Mouse (Mus musculus) kidney, embryonic 15.5 days (tissue): Measurements from ENCODE around the gene Tubb2a. TPM values are rescaled to one million over a fixed set of nuclear protein-coding genes. Genes with fewer than 3 reads are reported as not detected.

Experiments used
- ATAC-seq: fragments of 200-750 bp; cut with Nextera tagmentation; replicated peaks from 2 replicates; pipeline ENCODE4 v1.8.0; 2017; ENCODE audit warnings: moderate TSS enrichment; ENCODE audit not compliant: low FRiP score
- H3K27ac ChIP-seq: fragments of 300-500 bp; sonication (generic); 2 replicates; pipeline ENCODE4 v1.5.1; 2015; ENCODE audit warnings: mild to moderate bottlenecking, inconsistent platforms
- H3K27me3 ChIP-seq: fragments of 300-500 bp; sonication (generic); 2 replicates; pipeline ENCODE4 v1.6.1; 2015; ENCODE audit warnings: inconsistent platforms
- H3K36me3 ChIP-seq: fragments of 300-500 bp; sonication (generic); 2 replicates; pipeline ENCODE4 v1.6.1; 2015; ENCODE audit warnings: inconsistent platforms
- H3K4me1 ChIP-seq: fragments of 300-500 bp; sonication (generic); 2 replicates; pipeline ENCODE4 v1.6.1; 2015; ENCODE audit warnings: inconsistent platforms
- H3K4me2 ChIP-seq: fragments of 300-500 bp; sonication (generic); 2 replicates; pipeline ENCODE4 v1.6.1; 2015; ENCODE audit warnings: moderate library complexity, mild to moderate bottlenecking, inconsistent platforms
- H3K4me3 ChIP-seq: fragments of 300-500 bp; sonication (generic); replicated peaks from 2 replicates; pipeline ENCODE4 v1.5.1; 2015; ENCODE audit warnings: mild to moderate bottlenecking, inconsistent platforms
- H3K9ac ChIP-seq: fragments of 300-500 bp; sonication (generic); 2 replicates; pipeline ENCODE4 v1.6.1; 2015; ENCODE audit warnings: mild to moderate bottlenecking, inconsistent platforms
- H3K9me3 ChIP-seq: fragments of 300-500 bp; sonication (generic); replicated peaks from 2 replicates; pipeline ENCODE4 v1.6.1; 2016; ENCODE audit warnings: inconsistent platforms
- WGBS: fragments of 180-500 bp; shearing (Covaris S2); methylation state at CpG from one replicate; pipeline ENCODE4 v1.1.7; 2015; ENCODE audit warnings: mixed read lengths; 5-methylcytosine and 5-hydroxymethylcytosine counted together
- polyA plus RNA-seq: library from polyadenylated mRNA; unstranded; fragments of >200 nt; fragmentation: Nextera tagmentation; extraction: Ambion mirVana; gene quantifications from 2 replicates; pipeline ENCODE4 v1.2.1, GENCODE M21; 2015

The Tubb2a gene
- polyA plus RNA-seq, 1 experiment from 2014 or later = 132 TPM

DNA sequence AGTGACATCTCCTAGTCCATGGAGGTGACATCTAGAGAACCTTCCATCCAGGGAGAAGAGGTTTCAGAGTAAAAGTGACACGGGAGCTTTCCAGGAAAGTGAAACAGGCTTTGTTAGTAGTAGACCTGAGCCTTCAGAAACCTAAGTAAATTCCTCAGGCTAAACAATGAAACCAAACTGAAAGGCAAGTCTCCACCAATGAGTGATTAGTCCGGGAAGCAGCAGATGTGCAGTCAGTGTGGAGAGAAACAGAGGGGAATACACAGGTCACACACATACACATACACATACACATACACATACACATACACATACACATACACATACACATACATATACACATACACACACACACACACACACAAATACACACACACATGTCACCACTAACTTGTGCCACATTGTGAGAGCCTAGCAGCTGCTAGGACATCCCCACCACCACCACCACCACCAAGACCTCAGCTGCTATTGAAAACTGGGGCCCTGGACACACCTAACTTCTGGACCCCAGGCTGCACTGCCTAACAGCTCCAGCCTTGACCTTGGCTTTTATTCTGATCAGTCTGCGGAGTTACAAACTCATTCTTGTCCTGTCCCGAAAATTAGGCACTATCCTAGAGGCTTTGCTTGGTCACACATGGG lies 31.3 kb upstream of the Tubb2a start:
- Histone ChIP-seq H3K36me3 (no peaks in the 10 kb centered on the region), H3K9ac (no peak overlapping the region), H3K9me3 (no peaks in the 10 kb centered on the region), H3K27me3 (no peaks in the 10 kb centered on the region), H3K4me2 (no peak overlapping the region), H3K4me1 (0 out of 2 replicates have a peak, but pooled peaks cover 5% of the 10 kb centered on the region), H3K27ac (peak overlapping the region; percentile 51), H3K4me3 (no peak overlapping the region)
- 83% methylated on average over 4 of the region's 4 CpGs for WGBS
- ATAC-seq = no peak

DNA sequence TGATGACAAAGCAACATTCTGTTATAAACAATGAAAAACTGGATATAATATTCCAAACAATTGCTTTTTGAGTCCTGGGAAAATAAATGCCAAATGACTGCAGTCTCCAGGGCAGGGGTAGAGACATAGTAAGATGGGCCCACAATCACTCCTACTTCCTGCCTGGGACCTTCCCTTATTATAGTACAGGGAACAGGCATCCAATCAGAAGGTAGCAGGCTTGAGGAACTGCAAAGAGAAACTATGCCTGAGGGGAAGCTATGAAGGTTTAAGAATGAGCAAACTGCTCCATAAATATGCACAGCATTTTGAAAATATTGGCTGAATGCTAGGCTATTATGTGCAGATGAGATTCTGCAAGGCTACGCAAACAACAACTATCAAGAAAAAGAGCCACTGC lies 29.2 kb upstream of the Tubb2a start:
- H3K9ac ChIP-seq = no peak overlapping the region
- H3K27me3 ChIP-seq = no peaks in the 10 kb centered on the region
- H3K4me1 ChIP-seq = 0 out of 2 replicates have a peak, but pooled peaks cover 5% of the 10 kb centered on the region
- H3K36me3 ChIP-seq = no peaks in the 10 kb centered on the region
- WGBS = 86% methylated on average over 1 of the region's 1 CpGs
- H3K27ac ChIP-seq = no peak overlapping the region
- H3K9me3 ChIP-seq = no peaks in the 10 kb centered on the region
- ATAC-seq = no peak
- H3K4me2 ChIP-seq = no peak overlapping the region
- H3K4me3 ChIP-seq = no peak overlapping the region

- no peak overlapping the region for H3K4me2 ChIP-seq
- no peaks in the 10 kb centered on the region for H3K36me3 ChIP-seq
- no peak overlapping the region for H3K9ac ChIP-seq
- H3K4me3 ChIP-seq = no peak overlapping the region
- no peak overlapping the region for H3K27ac ChIP-seq
- 0 out of 2 replicates have a peak, but pooled peaks cover 4% of the 10 kb centered on the region for H3K4me1 ChIP-seq
- no peaks in the 10 kb centered on the region for H3K27me3 ChIP-seq
- 89% methylated on average over 2 of the region's 2 CpGs for WGBS
- no peaks in the 10 kb centered on the region for H3K9me3 ChIP-seq
- no peak for ATAC-seq
These were observed 28.4 kb upstream of the Tubb2a start for GRCm38 (mm10) chr13:34106256-34106655.

GRCm38 (mm10) chr13:34105364-34105763 lies 27.6 kb upstream of the Tubb2a start:
- no peak overlapping the region for H3K4me2 ChIP-seq
- no peak overlapping the region for H3K27ac ChIP-seq
- no peak for ATAC-seq
- no peak overlapping the region for H3K4me3 ChIP-seq
- no peaks in the 10 kb centered on the region for H3K36me3 ChIP-seq
- no peaks in the 10 kb centered on the region for H3K4me1 ChIP-seq
- no peaks in the 10 kb centered on the region for H3K27me3 ChIP-seq
- H3K9me3 ChIP-seq = no peaks in the 10 kb centered on the region
- H3K9ac ChIP-seq = no peak overlapping the region
- 74% methylated on average over 1 of the region's 1 CpGs for WGBS

- ATAC-seq = no peak
- no peaks in the 10 kb centered on the region for H3K36me3 ChIP-seq
- H3K9ac ChIP-seq = no peak overlapping the region
These were observed 24.1 kb upstream of the Tubb2a start for GRCm38 (mm10) chr13:34101908-34102307.

DNA sequence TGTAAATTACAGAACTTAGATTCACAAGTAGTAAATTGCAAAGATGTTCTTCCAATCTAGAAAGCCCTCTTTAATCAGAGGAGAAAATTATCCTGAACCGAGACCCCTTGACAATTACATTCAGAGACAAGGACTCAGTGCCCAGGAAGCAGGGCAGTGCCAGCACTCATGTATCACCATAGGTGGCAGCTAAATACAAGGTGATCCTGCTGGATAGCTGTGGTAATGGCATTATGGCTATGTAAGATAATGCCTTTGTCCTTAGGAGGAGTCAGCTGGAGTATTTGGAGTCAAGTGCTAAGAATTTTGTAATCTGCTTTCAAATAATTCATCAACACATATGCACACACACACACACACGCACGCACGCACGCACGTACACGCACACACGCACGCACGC lies 23.4 kb upstream of the Tubb2a start:
- no peaks in the 10 kb centered on the region for H3K36me3 ChIP-seq
- no peak for ATAC-seq

More at GRCm38 (mm10) chr13:34101908-34102307, 24.1 kb upstream of the Tubb2a start:
- Histone ChIP-seq H3K4me1 (no peaks in the 10 kb centered on the region), H3K27me3 (no peaks in the 10 kb centered on the region), H3K27ac (no peak overlapping the region), H3K4me2 (no peak overlapping the region), H3K4me3 (no peak overlapping the region), H3K9me3 (no peaks in the 10 kb centered on the region)
- WGBS = 81% methylated on average over 9 of the region's 9 CpGs

DNA sequence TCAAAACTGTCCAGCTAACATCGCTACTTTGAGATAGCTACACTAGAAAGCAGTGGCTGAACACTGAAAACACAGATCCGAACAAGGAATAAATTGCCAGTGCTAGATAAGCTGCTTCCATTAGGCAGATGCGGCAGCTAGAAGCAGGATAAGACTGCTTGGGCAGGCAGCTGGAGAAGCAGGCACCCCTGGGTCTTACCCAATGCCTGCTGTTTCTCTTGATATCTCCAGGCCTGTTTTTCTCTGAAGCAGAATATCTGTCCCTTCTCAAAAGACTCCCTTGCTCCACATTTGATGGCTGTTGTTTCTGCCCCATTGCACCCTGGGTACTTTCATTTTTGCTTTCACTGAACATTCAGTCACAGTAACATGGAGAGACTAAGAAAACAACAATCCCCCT lies 22.9 kb upstream of the Tubb2a start:
- Histone ChIP-seq H3K4me2 (no peak overlapping the region), H3K9ac (no peak overlapping the region), H3K36me3 (no peaks in the 10 kb centered on the region), H3K27me3 (no peaks in the 10 kb centered on the region), H3K27ac (no peak overlapping the region), H3K4me1 (peaks cover 10% of the 10 kb centered on the region), H3K4me3 (no peak overlapping the region), H3K9me3 (no peaks in the 10 kb centered on the region)
- no peak for ATAC-seq
- WGBS = 86% methylated on average over 3 of the region's 3 CpGs

More for the DNA sequence above, 23.4 kb upstream of the Tubb2a start:
- Histone ChIP-seq H3K4me2 (no peak overlapping the region), H3K4me1 (peaks cover 6% of the 10 kb centered on the region), H3K4me3 (no peak overlapping the region), H3K27me3 (no peaks in the 10 kb centered on the region), H3K27ac (no peak overlapping the region), H3K9me3 (no peaks in the 10 kb centered on the region), H3K9ac (no peak overlapping the region)
- 92% methylated on average over 10 of the region's 10 CpGs for WGBS

DNA sequence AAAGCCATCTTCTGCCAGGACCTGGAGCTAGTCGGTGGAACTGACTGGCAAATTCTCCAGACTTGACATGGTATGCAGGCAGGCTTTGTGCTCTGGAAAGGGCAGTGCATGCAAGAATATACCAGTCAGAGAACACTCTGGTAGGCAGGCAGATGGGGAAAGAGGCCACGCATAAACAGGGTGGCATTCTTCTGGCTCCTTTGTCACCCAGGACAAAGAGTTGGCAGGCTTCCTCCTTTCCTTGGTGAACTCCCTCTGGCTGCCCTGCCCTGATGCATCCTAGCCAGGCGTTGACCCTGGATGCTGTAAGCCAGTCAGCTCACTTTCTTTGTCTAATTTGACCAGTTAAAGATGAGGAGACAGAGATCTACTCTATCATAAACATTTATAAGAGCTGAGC lies 19.3 kb upstream of the Tubb2a start:
- H3K9me3 ChIP-seq = no peaks in the 10 kb centered on the region
- H3K4me1 ChIP-seq = peaks cover 10% of the 10 kb centered on the region
- no peak for ATAC-seq
- no peaks in the 10 kb centered on the region for H3K27me3 ChIP-seq
- WGBS = 85% methylated on average over 3 of the region's 3 CpGs
- no peaks in the 10 kb centered on the region for H3K36me3 ChIP-seq
- no peak overlapping the region for H3K4me2 ChIP-seq
- H3K27ac ChIP-seq = 0 out of 2 replicates have a peak overlapping the region, but pooled peaks have one; percentile 9
- H3K9ac ChIP-seq = no peak overlapping the region
- H3K4me3 ChIP-seq = no peak overlapping the region

- Histone ChIP-seq H3K4me2 (no peak overlapping the region), H3K4me1 (peaks cover 10% of the 10 kb centered on the region), H3K4me3 (no peak overlapping the region), H3K27me3 (no peaks in the 10 kb centered on the region), H3K9me3 (no peaks in the 10 kb centered on the region), H3K9ac (no peak overlapping the region), H3K27ac (peak overlapping the region; percentile 54; the same call in 1 of the 2 replicates), H3K36me3 (no peaks in the 10 kb centered on the region)
- 58% methylated on average over 4 of the region's 4 CpGs for WGBS
- ATAC-seq = no peak
These were observed 18.6 kb upstream of the Tubb2a start for GRCm38 (mm10) chr13:34096455-34096854.

GRCm38 (mm10) chr13:34095542-34096435 lies 18.0 kb upstream of the Tubb2a start:
- Histone ChIP-seq H3K9me3 (no peaks in the 10 kb centered on the region), H3K36me3 (no peaks in the 10 kb centered on the region), H3K27me3 (no peaks in the 10 kb centered on the region), H3K27ac (peak overlapping the region; percentile 54; the same call in 1 of the 2 replicates), H3K9ac (no peak overlapping the region), H3K4me1 (peaks cover 10% of the 10 kb centered on the region), H3K4me2 (no peak overlapping the region), H3K4me3 (no peak overlapping the region)
- no peak for ATAC-seq
- WGBS = 62% methylated on average over 7 of the region's 7 CpGs

DNA sequence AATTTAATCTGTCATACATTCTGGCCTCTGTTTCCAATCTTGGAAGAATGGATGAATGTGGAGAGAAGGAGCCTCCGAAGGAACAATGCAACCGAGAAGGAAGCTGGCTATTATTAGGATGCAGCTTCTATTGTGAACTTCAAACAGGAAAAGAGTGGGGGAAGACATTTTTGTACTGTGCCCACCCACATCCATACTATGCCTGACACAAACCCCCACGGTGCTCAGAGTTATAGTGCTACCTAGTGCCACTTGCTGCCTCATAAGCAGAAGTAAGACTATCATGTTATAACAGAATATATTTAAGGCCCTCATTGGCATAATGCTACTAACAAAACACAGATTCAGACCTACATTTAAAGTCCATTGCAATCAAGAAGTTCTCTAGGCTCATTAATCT lies 11.6 kb upstream of the Tubb2a start:
- Histone ChIP-seq H3K9me3 (no peaks in the 10 kb centered on the region), H3K27ac (peak overlapping the region; percentile 23; the same call in 1 of the 2 replicates), H3K27me3 (no peaks in the 10 kb centered on the region), H3K36me3 (no peaks in the 10 kb centered on the region), H3K4me2 (no peak overlapping the region), H3K9ac (no peak overlapping the region), H3K4me3 (no peak overlapping the region), H3K4me1 (peaks cover 5% of the 10 kb centered on the region; the same call in 1 of the 2 replicates)
- WGBS = 70% methylated on average over 3 of the region's 3 CpGs
- no peak for ATAC-seq

- Histone ChIP-seq H3K4me2 (no peak overlapping the region), H3K9ac (no peak overlapping the region), H3K4me1 (peaks cover 5% of the 10 kb centered on the region; the same call in 1 of the 2 replicates), H3K27me3 (no peaks in the 10 kb centered on the region), H3K27ac (peak overlapping the region; percentile 23; the same call in 1 of the 2 replicates), H3K9me3 (no peaks in the 10 kb centered on the region), H3K4me3 (no peak overlapping the region), H3K36me3 (no peaks in the 10 kb centered on the region)
- no peak for ATAC-seq
- WGBS = 72% methylated on average over 7 of the region's 7 CpGs
These were observed 11.1 kb upstream of the Tubb2a start for GRCm38 (mm10) chr13:34088871-34089288.
